Mouse (Mus musculus) lung, adult 2 months (tissue): Measurements from ENCODE around the gene Rbp4.

ENCODE experiments used
- CTCF ChIP-seq: fragments of 200-500 bp; IDR thresholded peaks from 2 replicates; pipeline ENCODE4 v1.5.1; 2011; ENCODE audit warnings: mild to moderate bottlenecking, low read length, control low read depth; ENCODE audit not compliant: insufficient read depth
- POLR2A ChIP-seq: fragments of 200-500 bp; IDR thresholded peaks from 2 replicates; pipeline ENCODE4 v1.6.1; 2011; ENCODE audit warnings: low read depth, mild to moderate bottlenecking, control low read depth, low read length, borderline replicate concordance; ENCODE audit errors: extremely low read depth

GRCm38 (mm10) chr19:38075051-38075450, 50.0 kb downstream of the Rbp4 start:
- no peak for TF ChIP-seq CTCF
- no peak for TF ChIP-seq POLR2A
